Mouse (Mus musculus) mesoderm, embryonic 11.5 days (tissue): ENCODE measurements around the gene Hpdl.

ENCODE experiments used
- DNase-seq: peaks from one replicate; pipeline ENCODE4 v3.0.0-alpha.2; 2012; ENCODE audit warnings: low read depth, low spot score

Gene Hpdl

DNA sequence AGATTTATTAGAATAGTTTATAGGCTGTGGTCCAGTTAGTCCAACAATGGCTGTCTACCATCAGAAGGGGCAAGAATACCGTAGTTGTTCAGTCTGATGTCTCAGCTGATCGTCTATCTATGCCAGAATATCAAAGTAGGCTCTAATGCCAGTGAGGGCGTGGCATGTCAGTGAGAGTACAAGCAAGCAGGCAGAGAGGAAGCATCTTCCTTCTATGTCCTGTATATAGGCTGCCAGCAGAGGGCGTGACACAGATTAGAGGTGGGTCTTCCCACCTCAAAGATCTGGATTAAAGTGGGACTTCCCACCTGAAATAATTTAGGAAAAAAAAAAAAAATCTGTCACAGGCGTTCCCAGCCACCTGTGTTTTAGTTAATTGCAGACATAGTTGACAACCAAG is 21.6 kb downstream of the Hpdl start:
- DNase-seq: peak; percentile 41

DNA sequence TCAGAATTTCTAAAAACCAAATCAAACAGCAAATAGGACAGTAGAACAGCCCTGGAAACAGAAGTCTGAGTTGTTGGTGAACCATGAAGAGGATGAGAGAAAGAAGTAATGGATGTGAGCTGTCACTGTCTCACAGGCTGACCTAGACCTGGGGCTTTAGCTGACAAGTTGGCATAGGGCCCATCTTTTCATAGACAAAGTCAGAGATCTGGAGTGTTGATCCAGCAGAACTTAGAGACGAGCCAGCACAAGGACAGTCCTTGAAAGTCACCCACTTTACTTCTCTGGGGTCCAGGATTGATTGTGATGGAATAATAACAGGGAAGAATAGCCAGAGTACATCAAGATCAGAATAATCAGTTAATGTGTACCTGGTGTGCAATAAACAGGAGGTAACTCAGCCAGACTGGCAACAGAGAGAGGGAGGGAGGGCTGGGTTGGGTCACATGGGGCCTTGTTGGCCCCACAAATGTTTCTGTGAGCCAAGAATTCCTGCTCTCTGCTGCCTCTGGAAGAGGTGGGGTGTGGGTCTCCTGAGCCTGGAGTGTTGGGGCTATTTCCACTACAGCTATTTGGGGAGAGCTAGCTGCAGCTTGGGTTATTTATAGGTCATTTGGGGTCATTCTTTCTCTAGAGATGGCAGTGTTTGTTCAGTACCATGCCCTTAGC is 24.9 kb downstream of the Hpdl start:
- DNase-seq: no peak

DNA sequence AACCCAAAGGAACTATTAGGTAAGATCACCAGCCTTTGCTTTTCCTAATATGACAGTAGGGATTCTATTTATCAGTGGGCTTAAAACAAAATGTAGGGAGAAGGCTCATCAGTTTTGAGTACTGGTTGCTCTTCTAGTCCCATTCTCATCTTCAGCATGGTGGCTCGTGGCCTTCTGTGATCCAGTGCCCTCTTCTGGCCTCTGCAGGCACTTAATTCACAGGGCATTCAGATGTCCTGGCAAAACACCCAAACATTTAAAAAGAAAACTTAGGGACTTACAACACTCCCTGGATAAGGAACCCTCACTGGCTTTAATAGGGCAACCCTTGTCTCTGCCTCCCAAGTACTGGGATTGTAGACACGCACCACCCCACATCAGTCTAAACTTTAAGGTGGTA is 27.2 kb downstream of the Hpdl start:
- no peak for DNase-seq

DNA sequence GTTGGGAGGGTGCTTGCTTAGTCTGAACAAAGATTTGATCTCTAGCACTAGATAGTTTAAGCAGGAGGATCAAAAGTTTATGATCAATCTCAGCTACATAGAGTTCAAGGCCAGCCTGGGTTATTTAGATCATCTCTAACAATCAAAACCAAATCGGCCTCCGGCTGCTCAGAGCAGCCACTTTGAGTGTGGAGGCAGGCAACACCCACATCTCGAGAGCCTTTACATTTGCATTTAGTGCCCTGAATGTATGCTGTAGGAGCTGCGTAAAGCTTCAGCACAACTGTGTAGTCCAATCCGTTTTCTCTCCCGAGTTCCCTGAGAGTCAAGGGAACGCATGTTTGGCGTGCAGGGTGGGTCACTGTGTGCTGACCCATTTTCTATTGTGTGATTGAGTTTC is 29.1 kb downstream of the Hpdl start:
- no peak for DNase-seq

DNA sequence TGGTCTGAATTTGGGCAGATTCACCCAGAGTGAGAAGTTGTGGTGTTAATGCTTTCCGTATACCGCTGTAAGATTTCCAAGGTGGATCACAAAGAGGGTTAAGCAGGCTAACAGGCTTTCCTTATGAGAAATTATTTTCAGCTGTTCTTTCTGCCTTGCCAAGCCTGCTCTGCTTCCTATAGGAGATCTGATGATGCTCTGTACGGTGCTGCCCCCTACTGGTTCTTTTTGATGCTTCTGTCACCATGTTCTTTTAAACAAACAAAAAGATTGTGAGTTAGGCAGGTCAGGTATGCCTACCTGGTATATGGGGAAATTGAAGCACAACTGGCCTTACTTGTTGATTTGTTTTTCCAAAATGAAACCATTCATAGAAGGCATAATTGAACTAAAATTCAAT is 32.6 kb downstream of the Hpdl start:
- peak; percentile 89 for DNase-seq

DNA sequence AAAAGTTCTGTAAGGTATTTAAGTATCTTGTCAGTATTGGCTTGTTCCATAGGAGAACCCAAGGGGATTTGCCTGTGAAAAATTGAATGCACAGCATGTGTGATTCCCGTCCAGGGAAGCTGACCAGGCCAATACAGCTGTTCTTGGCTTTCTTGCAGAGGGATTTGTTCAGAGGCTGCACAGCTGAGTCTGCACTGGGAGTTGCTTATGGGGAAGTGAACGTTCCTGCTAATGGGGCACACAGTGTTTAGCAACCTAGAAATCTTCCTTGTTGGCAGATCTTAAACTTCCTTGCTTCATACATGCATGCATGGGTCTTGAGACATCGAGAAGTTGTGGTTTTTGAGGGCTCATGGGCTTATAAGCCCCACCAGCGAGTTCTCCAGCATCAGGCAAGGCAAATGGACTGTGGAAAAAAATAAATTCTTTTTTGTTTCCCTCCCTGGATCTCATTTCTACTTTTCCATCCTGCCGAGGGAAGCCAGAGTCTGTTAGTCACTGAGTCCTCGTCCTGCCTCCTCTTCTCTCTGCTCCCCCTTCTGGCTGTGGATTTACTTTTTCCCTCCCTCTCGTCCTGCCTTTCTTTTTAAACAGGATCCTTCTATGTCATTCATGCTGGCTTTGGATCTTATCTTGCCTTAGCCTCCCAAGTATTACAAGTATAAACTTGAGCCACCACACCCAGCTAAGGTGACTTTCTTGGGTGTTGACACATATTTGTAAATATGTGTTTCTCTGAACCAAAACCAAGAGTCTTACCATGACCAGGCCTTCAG is 33.3 kb downstream of the Hpdl start:
- DNase-seq: no peak

DNA sequence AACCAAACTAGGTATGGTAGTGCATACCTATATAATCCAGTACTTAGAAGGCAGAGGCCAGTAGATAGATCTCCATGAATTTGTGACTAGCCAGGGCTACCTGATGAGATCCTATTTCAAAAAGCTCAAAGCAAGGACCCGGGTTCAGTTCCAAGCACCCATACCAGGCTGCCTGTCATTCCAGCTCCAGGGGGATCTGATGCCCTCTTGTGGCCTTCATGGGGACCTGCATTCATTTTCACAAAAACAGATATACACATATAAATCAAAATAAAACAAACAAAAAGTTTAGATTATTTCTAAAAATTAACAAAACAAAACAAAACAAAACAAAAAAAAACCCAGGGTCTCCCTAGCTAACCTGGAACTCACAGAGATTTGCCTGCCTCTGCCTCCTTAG is 34.9 kb downstream of the Hpdl start:
- no peak for DNase-seq

DNA sequence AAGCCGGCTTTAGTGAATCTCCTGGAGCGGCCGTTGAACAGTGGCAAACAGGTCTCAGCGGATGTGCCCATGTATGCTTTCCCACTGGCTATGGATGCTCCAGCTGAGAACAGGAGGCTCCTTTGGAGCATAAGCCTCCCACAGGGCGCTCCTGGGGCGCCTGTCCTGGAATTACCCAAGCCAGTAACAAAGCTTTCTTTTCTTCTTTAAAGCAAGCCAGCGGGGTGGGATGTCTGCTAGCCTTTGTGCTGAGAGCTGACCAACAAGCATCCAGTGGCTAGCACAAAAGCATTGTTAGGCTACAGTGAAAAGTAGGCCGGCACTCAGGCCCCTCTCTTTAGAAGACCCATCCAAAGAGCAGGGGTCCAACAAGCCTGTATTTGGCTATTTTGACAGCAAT is 39.3 kb downstream of the Hpdl start:
- peak; percentile 10 for DNase-seq

DNA sequence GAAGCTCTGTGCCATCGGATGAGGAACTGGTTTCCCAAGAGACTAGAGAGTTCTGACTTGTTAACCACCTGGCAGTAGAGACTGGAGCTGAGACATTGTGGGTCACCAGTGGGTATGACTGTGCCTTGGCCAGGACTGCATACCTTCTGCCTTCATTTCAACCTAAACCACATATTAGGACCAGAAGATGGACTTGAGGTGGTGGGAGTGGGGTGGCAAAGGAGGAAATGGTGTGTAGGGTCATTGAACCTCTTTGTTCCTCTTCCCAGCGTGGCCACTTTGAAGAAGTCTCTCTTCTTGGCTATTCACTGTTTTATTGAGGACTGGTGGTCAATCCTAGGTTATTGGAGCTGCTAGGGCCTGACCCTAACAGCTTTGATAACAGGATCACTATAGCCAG is 40.1 kb downstream of the Hpdl start:
- DNase-seq: no peak

DNA sequence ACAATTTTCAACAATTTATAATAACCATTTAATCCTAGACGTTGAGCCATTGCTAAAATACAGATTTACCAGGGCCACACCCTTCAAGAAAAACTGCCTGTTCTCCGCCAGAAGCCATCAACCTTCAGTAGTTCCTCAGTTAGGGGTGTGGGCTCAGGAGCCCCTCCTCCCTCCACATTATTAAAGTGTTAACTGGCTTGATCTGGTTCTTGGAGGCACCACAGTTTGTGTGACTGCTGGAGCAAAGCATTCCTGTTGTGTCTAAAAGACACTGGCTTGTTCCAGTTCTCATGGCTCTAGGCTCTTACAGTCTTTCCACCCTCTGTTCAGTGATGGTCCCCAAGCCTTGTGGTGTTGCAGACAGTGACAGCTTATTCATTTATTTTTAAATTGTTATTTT is 41.0 kb downstream of the Hpdl start:
- DNase-seq: no peak

DNA sequence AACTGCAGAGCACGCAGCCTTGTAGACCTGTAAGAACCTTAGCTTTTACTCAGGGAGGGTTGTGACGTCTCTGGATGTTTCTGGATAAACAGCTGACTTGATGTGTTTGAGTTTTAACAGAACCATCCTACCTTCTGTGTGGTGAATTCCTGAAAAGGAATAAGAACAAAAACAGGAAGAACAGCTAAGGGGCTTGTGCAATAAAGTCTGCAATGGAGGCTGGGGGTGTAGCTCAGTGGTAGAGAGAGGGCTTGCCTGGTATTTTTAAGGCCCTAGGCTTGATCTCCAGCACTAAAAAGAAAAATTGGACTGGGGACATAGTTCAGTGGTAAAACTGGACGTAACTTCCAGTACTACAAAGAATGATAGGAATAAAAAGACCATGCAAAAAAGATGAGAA is 44.4 kb downstream of the Hpdl start:
- DNase-seq: no peak

DNA sequence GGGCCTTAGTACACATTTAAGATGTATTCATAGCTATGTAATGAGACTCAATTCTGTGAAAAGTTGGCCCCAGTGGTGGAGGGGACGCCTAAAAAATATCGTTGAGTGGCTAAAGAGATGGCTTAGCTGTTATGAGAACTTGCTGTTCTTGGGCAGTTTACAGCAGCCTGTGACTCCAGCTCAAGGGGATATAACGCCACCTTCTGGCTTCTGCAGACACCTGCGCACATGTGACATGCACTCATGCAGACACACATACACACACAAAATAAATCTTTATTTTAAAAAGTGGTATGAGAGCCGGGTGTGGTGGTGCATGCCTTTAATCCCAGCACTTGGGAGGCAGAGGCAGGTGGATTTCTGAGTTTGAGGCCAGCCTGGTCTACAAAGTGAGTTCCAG is 45.1 kb downstream of the Hpdl start:
- no peak for DNase-seq
